8 mouse cellular contexts compared by ENCODE assay signal in the genomic region with DNA sequence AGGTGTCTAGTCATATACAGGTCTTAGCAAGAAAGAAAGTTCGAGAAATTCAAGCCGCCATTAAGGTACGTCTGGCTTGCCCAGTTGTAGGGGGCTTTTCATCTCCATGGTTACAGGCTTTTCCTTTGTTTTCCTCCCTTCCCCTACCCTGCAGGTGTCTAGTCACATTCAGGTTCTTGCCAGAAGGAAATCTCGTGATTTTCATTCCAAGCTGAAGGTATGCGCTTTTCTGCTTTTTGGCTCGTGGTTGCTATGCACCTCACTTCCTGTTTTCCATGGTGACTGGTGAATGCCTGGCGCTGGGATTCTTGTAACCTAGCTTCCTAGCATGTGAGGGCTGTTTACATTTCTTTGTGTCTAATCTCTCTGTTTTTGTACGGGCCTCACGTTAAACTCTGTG.
A peak's percentile ranks its signal among the peaks of the same experiment; 100 is the strongest.
DNase-seq lines count a peak whose midpoint lies in the region; ATAC-seq and TF ChIP-seq lines count a peak whose summit lies in the region.

No protein-coding gene starts in this region.

- H3K4me3 ChIP-seq in heart, embryonic 11.5 days (ENCODE audit: low read depth, low read length), result no peak overlapping the region
- peak overlapping the region; percentile 35 for H3K4me3 ChIP-seq in forebrain, embryonic 15.5 days
- no peak overlapping the region for H3K4me3 ChIP-seq in liver, postnatal 0 days (ENCODE audit: low read depth, low read length)

- no peak for ATAC-seq in heart, embryonic 11.5 days (replicated peaks; ENCODE audit: insufficient number of reproducible peaks, low FRiP score, low TSS enrichment)
- ATAC-seq in forebrain, embryonic 15.5 days (replicated peaks), result peak; percentile 82
- peak; percentile 35; the same call in 1 of the 2 replicates for ATAC-seq in liver, postnatal 0 days

- H3K36me3 ChIP-seq in heart, embryonic 11.5 days (ENCODE audit: control insufficient read depth, insufficient read depth, low read length), result peaks cover 4% of the 10 kb centered on the region; the same call in 1 of the 2 replicates
- no peaks in the 10 kb centered on the region; the same call in 1 of the 2 replicates for H3K36me3 ChIP-seq in forebrain, embryonic 15.5 days
- no peaks in the 10 kb centered on the region; the same call in 1 of the 2 replicates for H3K36me3 ChIP-seq in liver, postnatal 0 days (replicated peaks; ENCODE audit: insufficient read depth, low read length)

- DNase-seq in heart, adult 11 months, result no peak
- peak; percentile 100 for DNase-seq in R1 (ENCODE audit: low read depth, low spot score)
- DNase-seq in liver, postnatal 0 days, result no peak
- DNase-seq in yolk sac, embryonic 10.5 days (ENCODE audit: low spot score), result peak; percentile 82
- DNase-seq in spleen, postnatal 14 days (ENCODE audit: low spot score in 2 of 2), result no peak
- DNase-seq in spleen, postnatal 4 days (ENCODE audit: low spot score in 2 of 2), result no peak

- H3K9ac ChIP-seq in heart, embryonic 11.5 days (ENCODE audit: low read depth, low read length), result no peak overlapping the region
- H3K9ac ChIP-seq in forebrain, embryonic 15.5 days (replicated peaks), result no peak overlapping the region; the same call in 1 of the 2 replicates
- H3K9ac ChIP-seq in liver, postnatal 0 days (replicated peaks), result no peak overlapping the region

- H3K27me3 ChIP-seq in heart, embryonic 11.5 days (ENCODE audit: control insufficient read depth, insufficient read depth, low read length), result no peaks in the 10 kb centered on the region
- no peaks in the 10 kb centered on the region for H3K27me3 ChIP-seq in forebrain, embryonic 15.5 days
- no peaks in the 10 kb centered on the region for H3K27me3 ChIP-seq in liver, postnatal 0 days (ENCODE audit: insufficient read depth, low read length)

- H3K4me2 ChIP-seq in heart, embryonic 11.5 days, result peak overlapping the region; percentile 24; the same call in 1 of the 2 replicates
- H3K4me2 ChIP-seq in forebrain, embryonic 15.5 days (replicated peaks), result peak overlapping the region; percentile 48
- no peak overlapping the region for H3K4me2 ChIP-seq in liver, postnatal 0 days (ENCODE audit: low read depth, low read length)

- no peaks in the 10 kb centered on the region for H3K9me3 ChIP-seq in heart, embryonic 11.5 days (replicated peaks; ENCODE audit: control insufficient read depth, low read length)
- no peaks in the 10 kb centered on the region; the same call in 1 of the 2 replicates for H3K9me3 ChIP-seq in forebrain, embryonic 15.5 days
- H3K9me3 ChIP-seq in liver, postnatal 0 days (ENCODE audit: low read length), result peaks cover 2% of the 10 kb centered on the region; the same call in 1 of the 2 replicates

- H3K27ac ChIP-seq in heart, embryonic 11.5 days (ENCODE audit: low read depth, low read length), result no peak overlapping the region
- peak overlapping the region; percentile 89 for H3K27ac ChIP-seq in forebrain, embryonic 15.5 days (replicated peaks)
- no peak overlapping the region for H3K27ac ChIP-seq in liver, postnatal 0 days (ENCODE audit: low read depth)

- WGBS in heart, embryonic 11.5 days (ENCODE audit: insufficient replicate concordance), result 43% methylated on average over 9 of the region's 9 CpGs
- under 1% methylated on average over 9 of the region's 9 CpGs for WGBS in forebrain, embryonic 15.5 days
- 20% methylated on average over 9 of the region's 9 CpGs for WGBS in liver, postnatal 0 days (ENCODE audit: insufficient replicate concordance)

- no peak for TF ChIP-seq CTCF in liver, postnatal 0 days (IDR thresholded peaks at IDR 0.05; ENCODE audit: low read depth)

- TF ChIP-seq EP300 in liver, postnatal 0 days (IDR thresholded peaks at IDR 0.05; ENCODE audit: low read depth), result no peak

- H3K4me1 ChIP-seq in heart, embryonic 11.5 days (ENCODE audit: control insufficient read depth, insufficient read depth, low read length), result peaks cover 10% of the 10 kb centered on the region; the same call in 1 of the 2 replicates
- peaks cover 34% of the 10 kb centered on the region for H3K4me1 ChIP-seq in forebrain, embryonic 15.5 days
- no peaks in the 10 kb centered on the region for H3K4me1 ChIP-seq in liver, postnatal 0 days (ENCODE audit: insufficient read depth)

Comparison
In these comparisons a context has a peak if more than half of its experiments do, and no peak if none do; other contexts are left out.
1. DNase-seq: peak in R1 (single experiment) and yolk sac, embryonic 10.5 days (single experiment); none in heart, adult 11 months (single experiment), liver, postnatal 0 days (single experiment), spleen, postnatal 14 days (0 of 2) and spleen, postnatal 4 days (0 of 2).